Mouse (Mus musculus) WW6 (cell line): ENCODE data around the gene Krtap13.
"Not testable (repeated sequence)": the region's sequence is repeated elsewhere in the genome, so short reads cannot be mapped to it uniquely, and the experiment has no call there.

Experiments used
- DNase-seq: peaks from one replicate; pipeline ENCODE4 v3.0.0-alpha.2; 2013; ENCODE audit warnings: low read depth, low spot score

Krtap13 gene

GRCm38 (mm10) chr16:88751535-88751934, at the start of gene Krtap13:
TSS of gene Krtap13 (minus strand) at chr16:88751635.
- not testable (repeated sequence) for DNase-seq

DNA sequence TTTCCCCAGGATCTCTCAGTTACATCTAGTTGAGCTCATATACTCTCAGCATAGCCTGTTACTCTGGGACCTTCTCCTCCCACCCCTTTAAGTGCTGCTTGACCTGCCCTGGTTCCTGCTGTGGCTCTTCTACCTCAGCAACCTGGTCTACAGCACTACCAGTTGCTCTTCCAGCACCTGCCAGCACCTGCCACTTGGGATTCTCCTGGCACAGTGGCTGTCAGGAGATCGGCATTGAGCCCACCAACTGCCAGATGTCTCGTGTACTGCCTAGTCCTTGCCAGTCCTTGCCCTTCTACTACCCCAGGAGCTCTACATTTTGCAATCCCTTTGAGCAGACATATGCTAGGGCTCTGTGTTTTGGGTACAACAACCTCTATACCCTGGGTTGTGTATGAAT, 35.4 kb upstream of the Krtap13 start:
- no peak for DNase-seq

GRCm38 (mm10) chr16:88777596-88777995, 26.2 kb upstream of the Krtap13 start, which contains the start of gene Gm5965:
TSS of gene Gm5965 (plus strand) at chr16:88777896.
- DNase-seq: no peak

DNA sequence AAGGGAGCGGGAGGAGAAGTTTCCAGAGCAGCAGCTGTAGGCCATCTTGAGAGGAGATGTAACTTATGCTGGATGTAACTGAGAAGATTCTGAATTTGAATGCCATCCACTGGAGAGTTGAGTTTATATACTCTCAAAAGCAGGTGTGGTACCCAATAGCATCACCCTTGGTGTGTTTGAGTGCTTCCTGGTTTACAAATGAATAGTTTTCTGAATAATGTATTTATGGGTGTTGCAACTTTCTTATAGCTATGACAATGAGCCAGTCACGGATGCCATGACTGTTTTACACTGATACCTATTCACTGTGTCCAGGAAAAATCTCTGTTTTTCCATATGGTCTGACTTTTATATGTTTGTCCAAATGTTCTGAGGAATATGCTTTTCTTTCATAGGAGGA, 22.7 kb upstream of the Krtap13 start, which contains the start of gene 2310057N15Rik:
Gene 2310057N15Rik (minus strand): TSS at position 101 of the 400 bp plus-strand sequence.
- DNase-seq: no peak

- DNase-seq: not testable (repeated sequence)
Observed at GRCm38 (mm10) chr16:88758547-88758946, 7.1 kb upstream of the Krtap13 start, which contains the start of gene 2310034C09Rik. TSS of gene 2310034C09Rik (plus strand) at chr16:88758847.

DNA sequence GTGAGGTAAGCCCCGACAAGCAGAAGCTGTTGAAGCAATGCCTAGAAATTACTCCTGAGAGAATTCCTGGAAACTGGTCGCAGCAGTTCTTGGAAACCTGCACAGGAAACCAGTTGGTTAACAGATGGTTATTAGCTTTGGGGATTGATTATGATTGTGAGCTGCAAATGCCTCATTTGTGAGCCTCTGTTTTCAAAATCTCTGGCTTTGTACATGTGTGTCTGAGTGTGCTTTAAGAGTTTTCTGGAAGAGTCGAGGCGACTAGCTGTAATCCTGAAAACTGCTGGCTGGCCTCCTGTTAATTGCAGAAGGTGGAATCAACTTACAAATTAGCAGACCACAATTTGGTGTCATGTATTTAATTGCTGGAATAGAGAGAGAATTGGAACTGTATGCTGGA, 3.5 kb downstream of the Krtap13 start:
- no peak for DNase-seq

DNA sequence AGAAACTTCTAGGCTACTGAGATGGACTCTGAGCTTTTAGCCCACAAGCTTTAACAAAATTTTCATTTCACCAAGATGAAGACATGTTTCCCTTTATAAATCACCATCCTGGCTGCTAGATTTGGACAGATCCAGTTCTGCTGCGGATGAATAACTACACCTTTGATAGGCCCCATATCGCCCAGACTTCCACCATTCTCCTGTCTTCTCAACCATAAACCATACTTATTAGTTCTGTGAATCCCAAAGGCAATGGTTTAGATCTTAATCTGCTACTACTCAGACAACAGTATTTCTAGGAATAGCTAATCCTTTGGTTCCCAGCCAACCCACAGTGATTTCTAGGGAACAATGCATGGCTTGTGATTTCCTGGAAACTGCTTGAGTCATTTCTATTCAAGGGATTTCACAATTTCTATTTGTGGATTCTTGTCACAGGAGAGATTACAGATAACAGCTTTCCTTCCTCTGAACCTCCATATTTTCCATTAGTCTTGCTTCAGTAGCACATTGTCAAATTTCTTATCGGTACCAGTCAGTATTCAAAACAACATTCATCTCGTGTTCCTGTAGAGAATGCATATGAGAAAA, 6.6 kb downstream of the Krtap13 start:
- DNase-seq: no peak

DNA sequence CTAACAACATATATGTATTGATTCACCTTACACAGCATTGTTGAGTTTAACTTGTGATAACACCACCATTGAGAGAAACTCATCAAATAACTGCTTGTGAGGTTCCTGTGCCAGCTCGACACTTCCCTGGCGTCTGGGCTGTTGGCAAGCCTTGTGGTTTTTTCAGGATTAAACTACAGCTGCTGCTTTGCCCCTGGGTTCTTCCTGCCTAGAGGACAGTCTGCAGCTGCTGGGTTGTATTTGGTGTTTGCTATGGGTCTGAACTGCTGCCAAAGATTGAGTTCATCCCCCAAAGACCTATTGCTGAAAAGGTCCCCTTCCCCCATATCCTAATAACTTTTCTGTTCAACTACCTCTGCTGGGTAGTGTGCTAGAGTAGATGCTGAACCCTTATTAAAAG, 16.0 kb downstream of the Krtap13 start:
- DNase-seq: no peak

GRCm38 (mm10) chr16:88728812-88729275, 22.6 kb downstream of the Krtap13 start, which contains the start of gene Krtap13-1:
TSS of gene Krtap13-1 (plus strand) at chr16:88728862.
- DNase-seq: no peak

- no peak for DNase-seq
Observed at GRCm38 (mm10) chr16:88720031-88720430, 31.4 kb downstream of the Krtap13 start.

DNA sequence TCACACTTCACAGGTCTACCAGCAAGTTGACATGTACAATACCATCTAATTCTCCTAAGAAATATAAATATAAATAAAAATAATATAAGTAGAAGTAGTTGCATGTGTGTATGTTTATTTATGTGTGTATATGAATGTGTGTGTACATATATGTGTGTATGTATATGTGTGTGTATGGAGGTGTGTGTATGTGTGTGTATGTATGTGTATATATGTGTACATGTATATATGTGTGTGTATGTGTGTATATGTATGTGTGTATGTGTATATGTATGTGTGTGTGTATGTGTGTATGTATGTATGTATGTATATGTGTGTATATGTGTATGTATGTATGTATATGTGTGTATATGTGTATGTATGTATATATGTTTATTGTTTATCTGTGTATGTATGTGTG, 34.9 kb downstream of the Krtap13 start:
- no peak for DNase-seq

GRCm38 (mm10) chr16:88711245-88711644, 40.2 kb downstream of the Krtap13 start:
- no peak for DNase-seq

DNA sequence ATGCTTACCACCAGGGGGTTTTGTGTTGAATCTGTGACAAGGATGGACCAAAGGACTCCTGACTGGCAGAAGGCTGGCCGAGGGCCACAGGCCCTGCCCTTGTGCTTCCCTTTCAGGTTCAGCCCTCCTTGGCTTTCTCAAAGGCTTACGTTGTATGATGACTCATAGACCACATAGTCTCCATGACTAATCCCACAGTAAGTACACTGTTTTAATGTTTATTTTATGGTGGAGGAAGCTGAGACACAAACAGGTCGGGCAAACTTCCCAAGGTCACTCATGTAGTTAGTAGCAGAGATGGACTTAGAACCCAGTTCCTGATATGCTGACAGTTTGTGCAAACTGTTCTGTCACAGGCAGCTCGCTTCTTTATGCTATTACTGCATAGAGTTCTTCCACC, 40.7 kb downstream of the Krtap13 start:
- no peak for DNase-seq

DNA sequence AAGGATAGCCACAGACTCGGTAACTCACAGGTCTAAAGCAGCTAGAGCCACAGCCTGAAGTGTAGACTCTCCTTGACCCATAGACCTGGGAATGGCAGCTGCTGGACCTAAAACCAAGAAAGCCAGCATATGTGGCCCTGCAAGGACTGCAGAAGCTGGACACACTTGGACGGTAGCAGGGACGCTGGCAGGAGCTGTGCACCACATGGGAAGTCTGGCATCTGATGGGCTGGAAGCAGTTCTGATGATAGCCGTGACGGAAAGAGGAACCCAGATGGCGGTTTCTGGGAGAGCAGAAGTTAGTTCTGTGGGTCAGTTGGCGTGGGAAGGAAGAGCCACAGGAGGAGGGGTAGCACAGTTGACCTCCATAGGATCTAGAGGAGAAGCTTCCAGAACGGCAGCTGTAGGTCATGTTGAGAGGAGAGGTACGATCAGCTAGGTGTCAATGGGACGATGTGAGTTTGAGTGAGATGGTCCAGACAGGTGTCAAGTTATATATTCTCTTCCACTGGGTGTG, 43.9 kb downstream of the Krtap13 start, which contains the start of gene 2310061N02Rik:
Gene 2310061N02Rik (minus strand): TSS at position 467 of the 517 bp plus-strand sequence.
- DNase-seq: no peak

GRCm38 (mm10) chr16:88701072-88701864, 50.2 kb downstream of the Krtap13 start:
- no peak for DNase-seq
